Mouse (Mus musculus) c-Kit-negative CD71-positive TER-119-positive erythroid progenitor cells, embryonic 14.5 days (primary cell): Measurements from ENCODE around the gene Tm6sf1.
"Not testable (repeated sequence)": the region's sequence is repeated elsewhere in the genome, so short reads cannot be mapped to it uniquely, and the experiment has no call there.

ENCODE experiments used
- DNase-seq: peaks from one replicate; pipeline ENCODE4 v3.0.0-alpha.2; 2013; ENCODE audit warnings: low read depth, low spot score

Tm6sf1 gene

DNA sequence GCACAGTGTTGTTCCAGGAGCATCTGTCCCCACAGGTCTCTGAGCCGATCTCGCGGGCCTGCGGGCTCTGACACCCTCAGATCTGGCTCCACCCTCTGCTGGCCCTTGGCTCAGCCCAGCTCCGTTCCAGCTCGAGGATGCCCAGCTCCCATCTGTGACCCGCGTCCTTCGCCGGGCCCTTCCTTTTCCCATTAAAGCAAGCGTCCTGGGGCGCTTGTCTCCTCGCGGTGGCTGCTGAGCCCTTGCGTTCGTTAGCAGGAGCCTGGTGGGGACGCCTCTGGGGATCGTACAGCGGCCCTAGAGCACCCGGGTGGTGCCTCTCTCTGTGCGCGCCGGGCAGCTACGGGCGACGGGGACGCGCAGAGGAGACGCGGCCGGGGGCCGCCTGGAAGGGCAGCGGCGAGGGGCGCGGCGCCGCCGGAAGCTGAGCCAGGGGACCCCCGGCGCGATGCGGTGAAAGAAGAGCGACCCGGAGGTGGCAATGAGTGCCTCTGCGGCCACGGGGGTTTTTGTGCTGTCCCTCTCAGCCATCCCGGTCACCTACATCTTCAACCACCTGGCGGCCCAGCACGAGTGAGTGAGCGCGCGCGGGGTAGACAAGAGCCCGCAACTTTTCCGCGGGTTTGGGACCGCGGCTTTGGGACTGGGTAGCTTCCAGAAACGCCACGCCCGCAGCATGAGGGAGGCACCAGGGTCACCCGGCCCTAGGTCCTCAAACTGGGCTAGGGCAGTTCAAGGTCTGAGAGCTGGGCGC, at the start of gene Tm6sf1:
Gene Tm6sf1, plus strand, starts transcription at position 34 of the 754 bp plus-strand sequence.
- no peak for DNase-seq

DNA sequence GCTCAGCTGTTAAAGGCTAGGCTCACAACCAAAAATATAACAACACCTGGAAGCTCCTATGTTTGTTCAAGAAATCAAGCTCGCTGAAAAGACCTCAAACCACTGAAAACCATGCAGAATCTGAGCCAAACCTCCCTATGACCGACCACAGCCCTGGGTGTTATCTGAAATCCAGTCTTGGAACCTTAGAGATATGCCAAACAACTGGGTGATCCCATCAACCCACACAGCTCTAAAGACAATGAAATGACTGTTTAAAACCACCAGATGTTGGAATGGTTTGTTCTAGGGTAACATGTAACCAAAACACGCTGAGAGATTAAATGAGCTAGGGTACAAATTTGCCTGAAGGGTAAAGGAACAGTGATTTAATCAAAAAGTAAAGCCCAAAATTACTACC, 33.9 kb upstream of the Tm6sf1 start:
- DNase-seq, result no peak

GRCm38 (mm10) chr7:81825381-81825780, 33.4 kb upstream of the Tm6sf1 start:
- no peak for DNase-seq

DNA sequence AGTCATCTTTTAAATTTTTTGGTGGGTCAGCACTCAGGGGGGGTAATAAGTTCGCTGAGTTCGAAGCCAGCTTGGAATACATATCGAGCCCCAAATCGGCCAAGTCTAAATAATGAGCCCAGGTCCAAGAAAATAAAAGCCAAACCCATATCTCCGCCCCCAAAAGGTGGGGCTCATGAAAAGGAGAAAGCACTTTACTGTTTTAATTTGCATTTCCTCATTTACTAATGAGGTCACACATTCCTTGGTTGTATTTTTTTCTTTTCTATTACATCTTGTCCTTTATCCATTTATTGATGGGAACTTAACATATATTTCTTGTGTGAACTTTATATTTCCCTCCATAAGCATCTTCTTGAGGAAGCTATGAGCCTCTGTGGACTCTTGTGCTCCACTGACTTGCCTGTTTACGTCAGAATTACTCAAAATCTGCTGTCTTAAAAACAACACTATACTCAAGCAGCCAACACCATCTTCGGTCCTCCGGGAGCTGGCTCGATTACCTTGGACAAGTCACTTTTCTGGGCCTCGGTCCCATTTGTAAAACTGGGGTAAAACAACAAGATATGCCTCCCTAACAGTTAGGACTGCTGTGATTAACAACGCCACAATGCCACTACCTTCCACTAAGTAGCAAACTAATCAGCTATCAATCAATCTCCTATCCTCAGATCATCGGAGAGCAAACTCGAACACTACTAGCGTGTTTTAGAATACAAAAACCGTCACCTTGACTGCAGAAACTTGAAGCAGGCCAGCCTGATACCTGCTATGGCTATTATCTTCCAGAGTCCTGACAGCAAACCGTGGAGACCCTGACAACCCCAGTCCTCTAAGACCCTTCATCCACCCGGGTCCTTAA, 30.8 kb upstream of the Tm6sf1 start:
- peak; percentile 22 for DNase-seq

DNA sequence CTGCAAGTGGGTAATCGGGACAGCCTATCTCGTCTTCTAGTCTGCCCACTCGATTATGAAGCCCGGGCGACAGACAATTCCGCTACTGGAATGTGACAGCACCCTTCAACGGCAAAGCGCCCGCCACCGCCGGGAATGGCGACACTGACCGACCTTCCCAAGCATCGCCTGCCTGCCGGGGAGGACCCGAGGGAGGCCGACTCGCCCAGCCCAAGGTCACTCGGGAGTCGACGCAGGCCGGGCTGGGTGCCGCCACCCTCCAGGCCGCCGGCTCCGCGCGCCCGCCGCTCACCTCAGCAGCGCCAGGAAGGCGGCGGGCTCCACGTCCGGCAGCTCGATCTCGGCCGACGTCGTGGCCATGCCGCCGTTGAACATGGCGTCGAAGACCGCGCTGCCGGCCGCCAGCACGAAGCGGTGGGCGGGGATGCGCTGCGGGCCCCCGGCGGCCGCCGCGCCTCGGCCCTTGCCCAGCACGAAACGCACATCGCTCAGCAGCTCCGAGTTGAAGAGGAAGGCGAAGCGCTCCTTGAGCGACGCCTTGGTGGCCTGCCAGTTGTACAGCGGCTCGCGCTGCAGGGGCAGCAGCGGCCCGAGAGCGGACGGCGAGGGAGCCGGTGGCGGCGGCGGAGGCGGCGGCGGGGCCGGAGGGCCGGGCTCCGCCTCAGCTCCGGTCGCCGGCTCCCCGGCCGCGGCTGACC, 30.0 kb upstream of the Tm6sf1 start:
- peak; percentile 30 for DNase-seq

DNA sequence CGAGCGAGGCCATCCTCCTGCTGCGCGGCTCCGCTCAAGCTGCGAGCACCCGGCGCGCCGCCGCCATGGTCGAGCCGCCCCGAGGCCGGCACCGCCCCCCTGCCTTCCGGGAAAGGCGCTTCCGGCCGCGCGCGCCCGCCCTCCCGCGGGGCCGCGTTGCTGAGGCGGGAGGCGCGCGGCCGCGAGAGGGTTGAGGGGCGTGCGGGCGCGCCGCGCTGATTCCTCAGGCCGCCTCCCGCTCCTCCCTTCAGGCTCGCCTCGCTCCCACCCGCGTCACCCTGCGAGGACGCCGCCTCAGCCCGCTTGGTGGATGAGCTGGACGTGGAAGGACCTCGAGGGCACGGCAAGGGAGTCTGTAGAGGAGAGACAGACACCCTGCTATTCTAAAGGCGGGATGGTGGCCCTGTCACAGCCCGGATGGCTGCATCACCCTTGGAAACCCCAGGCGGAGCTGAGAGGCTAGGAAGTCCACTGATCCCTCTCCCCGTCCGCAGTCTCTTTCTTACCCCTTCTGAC, 29.4 kb upstream of the Tm6sf1 start, which contains the start of gene Btbd1:
Gene Btbd1, minus strand, starts transcription at position 53 of the 516 bp plus-strand sequence.
- DNase-seq, result peak; percentile 71

- DNase-seq, result no peak
Observed at GRCm38 (mm10) chr7:81834847-81835246, 24.0 kb upstream of the Tm6sf1 start.

- no peak for DNase-seq
Observed at GRCm38 (mm10) chr7:81835430-81835829, 23.4 kb upstream of the Tm6sf1 start.

DNA sequence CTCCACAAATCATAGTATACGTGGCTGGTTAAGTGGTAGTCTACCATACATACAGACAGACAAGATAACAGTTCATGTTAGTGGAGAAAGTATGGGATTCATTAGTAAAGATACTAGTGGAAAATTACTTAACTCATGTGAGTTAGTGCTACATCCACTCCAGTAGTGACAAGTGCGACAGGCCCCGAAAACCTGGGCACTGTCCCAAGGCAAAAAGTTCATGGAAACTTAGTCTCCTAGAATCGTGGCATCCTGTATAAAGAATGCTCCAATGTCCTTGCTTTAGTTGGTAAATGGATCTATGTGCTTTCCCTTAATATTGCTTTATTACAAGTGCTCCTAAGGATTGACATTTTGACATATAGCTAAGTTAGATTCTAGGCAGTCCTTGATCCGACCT, 21.0 kb upstream of the Tm6sf1 start:
- not testable (repeated sequence) for DNase-seq

- no peak for DNase-seq
Observed at GRCm38 (mm10) chr7:81839746-81840145, 19.1 kb upstream of the Tm6sf1 start.

- no peak for DNase-seq
Observed at GRCm38 (mm10) chr7:81840661-81841181, 18.1 kb upstream of the Tm6sf1 start.

GRCm38 (mm10) chr7:81841439-81841838, 17.4 kb upstream of the Tm6sf1 start:
- DNase-seq, result no peak

DNA sequence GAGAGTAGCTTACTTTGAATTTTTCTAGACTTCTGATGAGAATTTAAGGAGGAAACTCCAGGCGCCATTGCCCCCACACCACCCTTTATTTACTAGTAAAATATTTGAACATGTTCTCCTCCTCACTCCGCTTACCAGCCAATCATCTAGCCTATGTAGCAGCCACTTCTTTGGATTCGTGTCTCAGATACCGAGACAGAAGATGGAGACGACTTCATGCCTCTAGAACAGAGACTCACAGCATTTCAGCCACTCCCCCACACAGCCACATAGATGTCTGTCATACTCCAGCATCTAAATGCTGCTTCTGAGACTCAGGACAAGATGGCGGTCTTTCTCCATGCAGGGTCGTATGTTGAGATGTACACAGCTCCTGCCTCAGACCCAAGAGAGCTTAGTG, 16.7 kb upstream of the Tm6sf1 start:
- no peak for DNase-seq

DNA sequence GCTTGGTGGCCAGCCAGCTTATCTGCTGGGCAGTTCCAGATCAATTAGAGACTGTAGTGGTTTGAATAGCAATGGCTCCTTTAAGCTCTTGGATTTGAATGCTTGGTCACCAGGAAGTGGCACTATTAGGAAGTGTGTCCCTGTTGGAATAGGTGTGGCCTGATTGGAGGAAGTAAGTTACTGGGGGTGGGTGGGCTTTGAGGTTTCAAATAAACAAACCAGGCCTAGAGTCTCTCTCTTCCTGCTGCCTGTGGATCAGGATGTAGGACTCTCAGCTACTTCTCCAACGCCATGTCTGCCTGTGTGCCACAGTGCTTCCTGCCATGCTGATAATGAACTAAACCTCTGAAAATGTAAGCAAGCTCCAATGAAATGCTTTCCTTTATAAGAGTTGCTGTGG, 15.8 kb upstream of the Tm6sf1 start:
- DNase-seq, result no peak

GRCm38 (mm10) chr7:81843903-81844302, 14.9 kb upstream of the Tm6sf1 start:
- no peak for DNase-seq

GRCm38 (mm10) chr7:81844801-81845200, 14.0 kb upstream of the Tm6sf1 start:
- DNase-seq, result no peak

DNA sequence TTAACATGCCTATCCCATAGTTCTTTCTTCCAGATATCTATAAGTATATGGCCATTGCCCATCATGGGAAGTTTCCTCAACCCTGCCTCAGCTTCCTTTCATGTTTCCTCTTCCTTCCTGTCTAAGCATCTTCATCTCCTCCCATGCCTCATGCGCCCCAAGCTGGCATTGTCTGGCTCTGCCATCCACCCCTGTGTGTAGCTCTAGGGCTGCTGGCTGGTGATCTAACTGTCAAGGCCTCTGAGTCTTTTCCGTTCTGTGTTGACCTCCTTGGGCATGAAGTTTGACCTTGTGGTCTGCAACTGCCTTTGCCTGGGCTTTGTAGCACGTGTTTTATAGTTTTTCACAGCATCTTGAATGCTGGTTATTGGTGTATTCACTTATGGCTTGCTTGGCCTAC, 13.5 kb upstream of the Tm6sf1 start:
- no peak for DNase-seq

GRCm38 (mm10) chr7:81846008-81846407, 12.8 kb upstream of the Tm6sf1 start:
- DNase-seq, result no peak

- DNase-seq, result no peak
Observed at GRCm38 (mm10) chr7:81847010-81847409, 11.8 kb upstream of the Tm6sf1 start.

- DNase-seq, result no peak
Observed at GRCm38 (mm10) chr7:81847777-81848176, 11.0 kb upstream of the Tm6sf1 start.

DNA sequence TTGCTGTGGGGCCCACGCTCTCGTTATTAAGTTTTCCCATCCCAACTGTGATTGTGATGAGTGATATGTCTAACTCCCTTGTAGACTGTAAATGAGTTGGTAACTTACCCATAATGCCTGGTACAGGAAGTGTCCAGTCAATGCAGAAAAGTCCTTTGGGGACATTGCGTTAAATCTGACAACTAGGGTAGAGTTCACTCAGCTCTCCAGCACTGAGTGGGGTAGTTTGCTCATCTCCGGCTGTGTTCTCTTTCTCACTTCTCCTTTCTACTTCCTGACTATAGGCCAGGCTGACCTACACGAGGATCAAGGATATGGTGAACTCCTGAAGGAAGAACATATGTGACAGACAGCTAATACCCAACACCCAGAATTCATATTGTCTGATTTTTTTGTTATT, 9.6 kb upstream of the Tm6sf1 start:
- no peak for DNase-seq

GRCm38 (mm10) chr7:81849633-81850032, 9.2 kb upstream of the Tm6sf1 start:
- no peak for DNase-seq
